Mouse (Mus musculus) small intestine, adult 2 months (tissue): ENCODE measurements at regions not wholly inside any gene's neighbourhood (a gene's known extent, or its start where the extent isn't known, plus 50 kb on each side); places are given as distances from the start of the nearest gene placed in this dataset.

ENCODE experiments used
- H3K27ac ChIP-seq: fragments of 200-500 bp; 2 replicates; pipeline ENCODE4 v1.5.1; 2012; ENCODE audit warnings: low read depth, low read length, control low read depth, inconsistent platforms; ENCODE audit not compliant: insufficient read depth
- H3K27me3 ChIP-seq: fragments of 200-500 bp; 2 replicates; pipeline ENCODE4 v1.6.1; 2012; ENCODE audit warnings: mild to moderate bottlenecking, moderate library complexity, low read length, inconsistent platforms; ENCODE audit not compliant: control insufficient read depth, insufficient read depth
- H3K36me3 ChIP-seq: fragments of 200-500 bp; 2 replicates; pipeline ENCODE4 v1.6.1; 2012; ENCODE audit warnings: mild to moderate bottlenecking, low read length, control low read depth, inconsistent platforms; ENCODE audit not compliant: control insufficient read depth, insufficient read depth
- H3K4me1 ChIP-seq: fragments of 200-500 bp; 2 replicates; pipeline ENCODE4 v1.6.1; 2012; ENCODE audit warnings: low read length, inconsistent platforms, mixed read lengths; ENCODE audit not compliant: control insufficient read depth, insufficient read depth, insufficient read length
- H3K4me3 ChIP-seq: fragments of 200-500 bp; 2 replicates; pipeline ENCODE4 v1.5.1; 2012; ENCODE audit warnings: low read depth, mild to moderate bottlenecking, control low read depth, inconsistent platforms, low read length, moderate library complexity
- CTCF ChIP-seq: fragments of 200-500 bp; IDR thresholded peaks from 2 replicates; pipeline ENCODE4 v1.5.1; 2012; ENCODE audit warnings: low read depth, mild to moderate bottlenecking, control low read depth, inconsistent platforms, low read length, moderate library complexity, mixed read lengths; ENCODE audit not compliant: insufficient replicate concordance, insufficient read length; ENCODE audit errors: extremely low read depth
- POLR2A ChIP-seq: fragments of 200-500 bp; IDR thresholded peaks from 2 replicates; pipeline ENCODE4 v1.6.1; 2012; ENCODE audit warnings: low read depth, mild to moderate bottlenecking, control low read depth, inconsistent platforms, low read length, moderate library complexity
- WGBS: fragments of 180-500 bp; shearing (Covaris S2); methylation state at CpG from one replicate; pipeline ENCODE4 v1.1.7; 2018; 5-methylcytosine and 5-hydroxymethylcytosine counted together

DNA sequence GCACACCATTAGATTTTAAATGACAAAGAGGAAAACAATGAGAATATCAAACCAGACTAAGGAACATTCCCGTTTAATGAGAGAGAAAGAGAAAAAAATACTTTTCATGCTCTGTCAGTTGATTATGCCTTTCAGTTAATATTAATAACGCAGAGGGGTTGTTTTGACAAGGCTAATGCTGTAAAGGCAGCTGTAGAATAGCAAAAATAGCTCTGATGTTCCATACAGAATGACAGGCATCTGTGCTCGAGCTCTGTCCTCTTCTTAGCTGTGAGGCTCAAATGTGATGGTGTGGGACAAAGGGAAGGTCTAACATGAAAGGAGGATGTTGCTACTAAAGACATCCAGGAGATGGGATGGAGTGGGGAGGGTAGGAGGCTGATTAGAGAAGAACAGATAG is 87.1 kb upstream of the Fam3c start:
- no peak overlapping the region for H3K27ac ChIP-seq
- WGBS, result 77% methylated on average over 3 of the region's 3 CpGs
- no peak overlapping the region for H3K4me3 ChIP-seq
- no peak for TF ChIP-seq POLR2A
- TF ChIP-seq CTCF, result no peak
- H3K27me3 ChIP-seq, result no peaks in the 10 kb centered on the region
- no peaks in the 10 kb centered on the region for H3K36me3 ChIP-seq
- peaks cover 11% of the 10 kb centered on the region; the same call in 1 of the 2 replicates for H3K4me1 ChIP-seq

DNA sequence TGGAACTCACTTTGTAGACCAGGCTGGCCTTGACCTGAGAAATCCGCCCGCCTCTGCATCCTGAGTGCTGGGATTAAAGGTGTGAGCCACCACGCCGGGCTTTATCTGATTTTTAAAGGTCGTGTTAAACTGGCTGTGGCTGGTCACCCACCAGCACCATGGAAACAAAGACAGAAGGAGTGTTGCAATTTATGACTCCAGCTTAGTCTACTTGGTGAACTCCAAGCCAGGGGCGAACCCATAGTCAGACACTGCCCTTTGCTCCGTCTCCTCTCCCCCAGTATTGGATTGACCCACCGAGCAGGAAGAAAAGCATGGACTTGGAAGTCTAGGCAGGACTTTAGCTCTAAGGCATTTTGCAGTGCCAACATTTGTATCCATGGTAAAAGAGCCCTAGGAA is 86.5 kb upstream of the Fam3c start:
- H3K4me1 ChIP-seq, result peaks cover 12% of the 10 kb centered on the region; the same call in 1 of the 2 replicates
- H3K27ac ChIP-seq, result no peak overlapping the region
- WGBS, result 53% methylated on average over 8 of the region's 8 CpGs
- TF ChIP-seq POLR2A, result no peak
- no peak for TF ChIP-seq CTCF
- no peaks in the 10 kb centered on the region for H3K36me3 ChIP-seq
- H3K27me3 ChIP-seq, result no peaks in the 10 kb centered on the region
- no peak overlapping the region for H3K4me3 ChIP-seq

DNA sequence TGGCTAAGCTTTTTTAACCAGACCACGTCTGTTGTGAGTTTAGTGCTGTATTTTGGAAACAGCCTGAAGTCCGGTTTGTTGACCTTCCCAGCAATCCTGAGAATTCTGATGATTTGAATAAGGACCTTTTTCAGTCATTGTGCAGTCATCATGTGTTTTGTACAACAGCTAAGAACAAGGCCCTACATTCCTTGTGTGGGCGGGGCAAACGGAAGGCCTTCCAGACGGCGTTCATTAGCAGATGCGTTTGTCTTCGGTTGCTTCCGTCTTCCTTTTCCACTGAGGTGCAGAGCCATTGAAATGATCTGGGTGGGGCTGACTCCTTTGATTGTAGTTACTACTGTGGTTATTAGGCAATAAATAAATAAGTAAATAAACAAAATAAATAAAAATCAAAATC is 83.8 kb upstream of the Fam3c start:
- no peak for TF ChIP-seq CTCF
- no peak for TF ChIP-seq POLR2A
- Histone ChIP-seq H3K36me3 (no peaks in the 10 kb centered on the region), H3K4me1 (peaks cover 10% of the 10 kb centered on the region; the same call in 1 of the 2 replicates), H3K27ac (no peak overlapping the region), H3K4me3 (no peak overlapping the region), H3K27me3 (no peaks in the 10 kb centered on the region)
- WGBS, result 87% methylated on average over 9 of the region's 9 CpGs

DNA sequence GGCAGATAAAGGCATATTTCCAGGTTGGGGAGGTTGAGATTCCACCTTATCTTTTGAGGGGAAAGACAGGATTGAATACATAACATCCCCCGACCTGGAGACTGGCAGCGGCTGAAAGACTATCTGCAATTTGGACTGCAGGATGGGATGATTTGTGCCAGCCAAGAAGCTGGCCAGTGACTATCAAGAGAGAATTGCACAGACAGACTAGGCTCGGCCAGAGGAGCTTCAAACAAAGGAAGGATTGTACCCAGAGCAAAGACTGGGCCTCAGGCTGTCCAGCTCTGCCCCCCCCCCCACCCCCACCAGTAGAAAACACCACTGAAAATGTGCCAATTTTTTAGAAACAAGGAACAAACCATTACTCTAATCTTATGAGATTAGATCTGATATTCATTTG is 73.0 kb upstream of the Fam3c start:
- WGBS, result 34% methylated on average over 3 of the region's 3 CpGs
- TF ChIP-seq CTCF, result no peak
- TF ChIP-seq POLR2A, result no peak
- Histone ChIP-seq H3K27ac (no peak overlapping the region), H3K27me3 (no peaks in the 10 kb centered on the region), H3K4me3 (no peak overlapping the region), H3K36me3 (no peaks in the 10 kb centered on the region), H3K4me1 (0 out of 2 replicates have a peak, but pooled peaks cover 2% of the 10 kb centered on the region)

DNA sequence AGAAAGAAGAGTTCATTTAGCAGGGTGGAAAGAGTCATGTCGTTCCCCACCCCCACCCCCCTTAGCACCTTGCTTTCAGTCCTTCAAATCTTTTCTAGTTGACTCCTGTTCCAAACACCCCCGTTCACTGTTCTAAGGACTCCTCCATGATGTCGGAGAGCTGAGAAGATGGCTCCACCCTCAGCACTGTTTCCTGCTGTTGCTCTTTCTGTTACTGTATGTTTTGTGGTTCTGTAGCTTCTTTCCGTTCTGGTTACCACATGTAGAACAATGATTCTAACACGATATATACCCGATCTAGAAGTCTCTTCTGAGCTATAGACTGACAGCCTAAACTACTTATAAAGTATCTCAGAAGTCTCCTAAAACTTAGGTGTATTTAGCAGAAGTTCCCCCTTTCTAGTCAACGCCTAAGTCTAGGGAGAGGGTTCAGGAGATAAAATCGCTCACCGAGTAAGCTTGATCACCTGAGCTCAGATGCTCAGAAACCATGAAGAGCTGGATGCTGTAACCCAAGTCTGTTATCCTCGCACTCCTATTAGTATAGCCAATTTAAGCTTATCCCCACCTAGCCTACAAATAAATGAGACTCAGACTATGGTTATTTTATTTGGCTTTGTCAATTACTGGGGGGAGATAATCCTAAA is 68.2 kb upstream of the Fam3c start:
- H3K27ac ChIP-seq, result peak overlapping the region; percentile 57; the same call in 1 of the 2 replicates
- TF ChIP-seq CTCF, result no peak
- TF ChIP-seq POLR2A, result no peak
- WGBS, result 76% methylated on average over 10 of the region's 10 CpGs

DNA sequence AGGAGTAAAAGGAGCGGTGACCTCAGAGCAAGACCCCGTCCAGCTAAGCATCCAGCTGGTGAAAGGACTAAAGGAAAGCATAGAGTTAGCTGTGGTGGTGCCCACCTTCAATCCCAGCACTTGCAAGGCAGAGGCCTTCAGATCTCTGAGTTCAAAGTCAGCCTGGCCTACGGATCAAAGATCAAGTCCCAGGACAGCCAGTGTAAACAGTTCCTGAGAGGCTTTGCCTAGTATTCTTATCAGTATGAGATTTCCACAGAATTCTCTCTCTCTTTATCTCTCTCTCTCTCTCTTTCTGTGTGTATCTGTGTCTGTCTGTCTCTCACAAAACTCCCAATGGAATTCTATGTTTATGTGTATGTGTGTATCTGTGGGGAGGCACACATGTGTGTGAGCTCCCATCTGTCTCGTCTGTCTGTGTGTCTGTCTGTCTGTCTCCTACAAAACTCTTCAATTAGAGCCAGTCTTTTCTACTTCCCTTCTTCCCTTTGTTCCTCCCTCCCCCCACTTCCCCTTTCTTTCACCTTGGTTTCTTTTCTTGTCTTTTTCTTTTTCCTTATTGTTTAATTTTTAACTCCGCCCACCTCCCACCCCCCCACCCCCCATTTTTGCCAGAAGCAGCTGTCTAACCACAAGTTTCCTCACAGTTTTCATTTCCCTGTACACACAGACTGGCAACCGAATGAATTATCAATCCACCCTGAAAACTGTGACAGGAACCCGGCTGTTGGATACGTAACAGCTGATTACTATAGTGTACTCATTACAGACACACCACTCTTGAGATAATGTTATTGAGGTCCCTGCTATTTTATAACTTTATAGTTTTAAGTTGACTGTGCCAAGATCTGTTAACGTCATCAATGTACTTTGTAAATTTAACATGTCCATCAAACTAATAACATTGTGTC is 67.3 kb upstream of the Fam3c start:
- 35% methylated on average over 9 of the region's 9 CpGs for WGBS
- H3K27ac ChIP-seq, result 0 out of 2 replicates have a peak overlapping the region, but pooled peaks have one; percentile 42
- H3K4me3 ChIP-seq, result no peak overlapping the region
- TF ChIP-seq POLR2A (no peak), CTCF (no peak)
- H3K36me3 ChIP-seq, result no peaks in the 10 kb centered on the region
- peaks cover 7% of the 10 kb centered on the region; the same call in 1 of the 2 replicates for H3K4me1 ChIP-seq
- H3K27me3 ChIP-seq, result no peaks in the 10 kb centered on the region

More for the DNA sequence above, 68.2 kb upstream of the Fam3c start:
- Histone ChIP-seq H3K36me3 (no peaks in the 10 kb centered on the region), H3K4me3 (no peak overlapping the region), H3K4me1 (peaks cover 7% of the 10 kb centered on the region; the same call in 1 of the 2 replicates), H3K27me3 (no peaks in the 10 kb centered on the region)

DNA sequence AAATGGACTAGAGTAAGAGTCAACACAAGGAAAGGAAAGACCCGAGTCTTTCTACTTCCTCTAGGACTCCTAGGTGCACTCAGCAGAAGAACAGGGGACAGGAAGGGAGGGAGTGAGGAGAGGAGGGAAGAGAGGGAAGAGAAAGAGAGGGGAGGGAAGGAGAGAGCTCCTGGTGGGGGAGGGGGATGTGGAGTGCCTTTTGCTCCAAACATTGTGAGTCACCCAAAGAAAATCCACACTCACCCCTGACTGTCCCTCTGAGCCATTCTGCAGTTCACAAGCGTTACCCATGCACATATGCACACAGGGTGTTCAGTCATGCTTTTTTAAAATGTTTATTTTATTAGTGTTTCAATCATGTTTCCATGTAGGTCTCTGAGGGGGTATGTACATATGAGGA is 65.5 kb upstream of the Fam3c start:
- WGBS, result 67% methylated on average over 2 of the region's 2 CpGs
- peaks cover 7% of the 10 kb centered on the region; the same call in 1 of the 2 replicates for H3K4me1 ChIP-seq
- no peaks in the 10 kb centered on the region for H3K36me3 ChIP-seq

More for the DNA sequence above, 65.5 kb upstream of the Fam3c start:
- Histone ChIP-seq H3K27ac (no peak overlapping the region), H3K27me3 (no peaks in the 10 kb centered on the region), H3K4me3 (no peak overlapping the region)
- no peak for TF ChIP-seq POLR2A
- no peak for TF ChIP-seq CTCF
